Mouse (Mus musculus) heart, embryonic 11.5 days (tissue): ENCODE data around the gene Mindy1. TPM values are rescaled to one million over a fixed set of nuclear protein-coding genes. Genes with fewer than 3 reads are reported as not detected.

Experiments used
- ATAC-seq: fragments of 200-750 bp; cut with Nextera tagmentation; replicated peaks from 2 replicates; pipeline ENCODE4 v1.8.0; 2017; ENCODE audit warnings: moderate library complexity; ENCODE audit not compliant: insufficient number of reproducible peaks, low FRiP score, low TSS enrichment
- H3K27ac ChIP-seq: fragments of 300-500 bp; sonication (generic); 2 replicates; pipeline ENCODE4 v1.5.1; 2014; ENCODE audit warnings: mild to moderate bottlenecking, low read depth, low read length
- H3K27me3 ChIP-seq: fragments of 300-500 bp; sonication (generic); 2 replicates; pipeline ENCODE4 v1.6.1; 2014; ENCODE audit warnings: mild to moderate bottlenecking, low read length, mixed read lengths; ENCODE audit not compliant: control insufficient read depth, insufficient read depth
- H3K36me3 ChIP-seq: fragments of 300-500 bp; sonication (generic); 2 replicates; pipeline ENCODE4 v1.6.1; 2014; ENCODE audit warnings: mild to moderate bottlenecking, low read length, moderate library complexity, mixed read lengths; ENCODE audit not compliant: control insufficient read depth, insufficient read depth
- H3K4me1 ChIP-seq: fragments of 300-500 bp; sonication (generic); 2 replicates; pipeline ENCODE4 v1.6.1; 2014; ENCODE audit warnings: low read length; ENCODE audit not compliant: control insufficient read depth, insufficient read depth
- H3K4me2 ChIP-seq: fragments of 300-500 bp; sonication (generic); 2 replicates; pipeline ENCODE4 v1.6.1; 2014; ENCODE audit warnings: mild to moderate bottlenecking, moderate library complexity
- H3K4me3 ChIP-seq: fragments of 300-500 bp; sonication (generic); 2 replicates; pipeline ENCODE4 v1.5.1; 2014; ENCODE audit warnings: low read depth, low read length
- H3K9ac ChIP-seq: fragments of 300-500 bp; sonication (generic); 2 replicates; pipeline ENCODE4 v1.6.1; 2014; ENCODE audit warnings: mild to moderate bottlenecking, low read depth, low read length, moderate library complexity
- H3K9me3 ChIP-seq: fragments of 300-500 bp; sonication (generic); replicated peaks from 2 replicates; pipeline ENCODE4 v1.6.1; 2016; ENCODE audit warnings: low read length; ENCODE audit not compliant: control insufficient read depth
- WGBS: fragments of 180-500 bp; shearing (Covaris S2); extraction: QIAGEN DNeasy Blood & Tissue Kit; methylation state at CpG from one replicate; pipeline ENCODE4 v1.1.7; 2014; ENCODE audit not compliant: insufficient replicate concordance; 5-methylcytosine and 5-hydroxymethylcytosine counted together
- polyA plus RNA-seq: library from polyadenylated mRNA; unstranded; fragments of >200 nt; fragmentation: Nextera tagmentation; extraction: Ambion mirVana; gene quantifications from 2 replicates; pipeline ENCODE4 v1.2.1, GENCODE M21; 2014

Gene Mindy1
- polyA plus RNA-seq, 1 experiment from 2014 or later = 24.3 TPM

- Histone ChIP-seq H3K4me2 (no peak overlapping the region), H3K36me3 (peaks cover 12% of the 10 kb centered on the region), H3K9me3 (no peaks in the 10 kb centered on the region), H3K27me3 (no peaks in the 10 kb centered on the region), H3K4me1 (no peaks in the 10 kb centered on the region), H3K9ac (no peak overlapping the region), H3K27ac (no peak overlapping the region), H3K4me3 (no peak overlapping the region)
- 74% methylated on average over 11 of the region's 11 CpGs for WGBS
- ATAC-seq = no peak
Observed at GRCm38 (mm10) chr3:95293537-95293936, 12.4 kb downstream of the Mindy1 start.

DNA sequence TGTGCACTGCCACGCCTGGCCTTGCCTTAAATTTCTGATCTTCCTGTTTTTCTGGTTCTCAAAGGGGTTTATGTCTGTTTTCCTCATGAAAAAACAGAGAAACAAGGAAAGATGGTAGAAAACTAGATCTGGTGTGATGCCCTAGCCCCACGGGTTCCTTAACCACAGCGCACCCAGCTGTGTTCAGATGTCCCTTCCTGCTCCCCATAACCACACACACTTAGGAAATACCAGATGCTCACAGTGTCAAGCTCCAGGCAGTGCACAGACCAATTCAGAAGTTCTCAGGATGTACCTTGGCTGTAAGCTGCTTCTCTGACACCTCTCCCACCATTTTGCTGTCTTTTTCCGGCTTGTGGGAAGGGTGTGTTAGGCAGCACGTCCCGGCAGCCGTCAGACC is 13.2 kb downstream of the Mindy1 start:
- no peak for ATAC-seq
- H3K27me3 ChIP-seq = no peaks in the 10 kb centered on the region
- peaks cover 10% of the 10 kb centered on the region for H3K36me3 ChIP-seq
- H3K9me3 ChIP-seq = no peaks in the 10 kb centered on the region
- 83% methylated on average over 7 of the region's 7 CpGs for WGBS
- no peak overlapping the region for H3K4me2 ChIP-seq
- H3K9ac ChIP-seq = no peak overlapping the region
- no peaks in the 10 kb centered on the region for H3K4me1 ChIP-seq
- H3K27ac ChIP-seq = no peak overlapping the region
- no peak overlapping the region for H3K4me3 ChIP-seq

- Histone ChIP-seq H3K4me3 (no peak overlapping the region), H3K9me3 (no peaks in the 10 kb centered on the region), H3K4me2 (no peak overlapping the region), H3K4me1 (no peaks in the 10 kb centered on the region), H3K27me3 (no peaks in the 10 kb centered on the region), H3K27ac (no peak overlapping the region), H3K36me3 (peaks cover 9% of the 10 kb centered on the region), H3K9ac (no peak overlapping the region)
- 78% methylated on average over 5 of the region's 5 CpGs for WGBS
- ATAC-seq = no peak
Observed at GRCm38 (mm10) chr3:95294718-95295117, 13.6 kb downstream of the Mindy1 start.

- H3K27ac ChIP-seq = no peak overlapping the region
- WGBS = 80% methylated on average over 11 of the region's 11 CpGs
Observed at GRCm38 (mm10) chr3:95295321-95296102, 14.4 kb downstream of the Mindy1 start.

GRCm38 (mm10) chr3:95296103-95296469 is 14.9 kb downstream of the Mindy1 start:
- Histone ChIP-seq H3K4me2 (0 out of 2 replicates have a peak overlapping the region, but pooled peaks have one; percentile 6), H3K36me3 (peaks cover 8% of the 10 kb centered on the region), H3K27ac (no peak overlapping the region), H3K4me1 (no peaks in the 10 kb centered on the region), H3K27me3 (no peaks in the 10 kb centered on the region), H3K9me3 (no peaks in the 10 kb centered on the region), H3K4me3 (no peak overlapping the region), H3K9ac (no peak overlapping the region)
- ATAC-seq = no peak
- WGBS = 13% methylated on average over 5 of the region's 5 CpGs

More at GRCm38 (mm10) chr3:95295321-95296102, 14.4 kb downstream of the Mindy1 start:
- Histone ChIP-seq H3K4me1 (no peaks in the 10 kb centered on the region), H3K4me2 (0 out of 2 replicates have a peak overlapping the region, but pooled peaks have one; percentile 6), H3K36me3 (peaks cover 8% of the 10 kb centered on the region), H3K4me3 (no peak overlapping the region), H3K9ac (no peak overlapping the region), H3K9me3 (no peaks in the 10 kb centered on the region), H3K27me3 (no peaks in the 10 kb centered on the region)
- ATAC-seq = no peak

GRCm38 (mm10) chr3:95298018-95298417 is 16.9 kb downstream of the Mindy1 start:
- ATAC-seq = no peak
- Histone ChIP-seq H3K36me3 (peaks cover 5% of the 10 kb centered on the region), H3K9ac (no peak overlapping the region), H3K27ac (no peak overlapping the region), H3K4me1 (no peaks in the 10 kb centered on the region), H3K9me3 (no peaks in the 10 kb centered on the region), H3K27me3 (no peaks in the 10 kb centered on the region), H3K4me2 (no peak overlapping the region), H3K4me3 (no peak overlapping the region)
- WGBS = 61% methylated on average over 7 of the region's 7 CpGs

- ATAC-seq = no peak
- no peak overlapping the region for H3K4me3 ChIP-seq
- H3K36me3 ChIP-seq = no peaks in the 10 kb centered on the region
- H3K9me3 ChIP-seq = no peaks in the 10 kb centered on the region
- WGBS = 78% methylated on average over 3 of the region's 3 CpGs
- H3K4me2 ChIP-seq = no peak overlapping the region
- H3K9ac ChIP-seq = no peak overlapping the region
- no peaks in the 10 kb centered on the region for H3K27me3 ChIP-seq
- peaks cover 2% of the 10 kb centered on the region; the same call in 1 of the 2 replicates for H3K4me1 ChIP-seq
- no peak overlapping the region for H3K27ac ChIP-seq
Observed at GRCm38 (mm10) chr3:95301204-95301796, 20.2 kb downstream of the Mindy1 start.

DNA sequence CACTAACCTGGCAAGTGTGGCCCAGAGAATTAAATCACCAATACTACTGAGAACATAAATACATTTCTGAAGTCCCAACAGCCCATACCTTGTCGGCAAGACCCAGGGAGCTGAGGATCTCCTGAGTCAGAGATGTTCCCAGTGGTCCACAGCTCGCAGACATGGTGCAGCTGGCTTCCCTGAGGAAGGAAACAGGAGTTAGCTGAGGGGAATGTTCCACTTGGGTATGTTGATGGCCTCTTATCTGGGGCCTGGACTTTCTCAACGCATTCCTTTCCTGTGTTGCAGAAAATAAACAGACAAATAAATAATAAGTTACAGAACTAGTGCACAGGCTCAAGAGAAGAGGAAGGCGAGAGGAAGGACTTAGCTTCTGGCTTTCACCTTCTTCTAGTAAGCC is 25.1 kb downstream of the Mindy1 start:
- Histone ChIP-seq H3K9ac (no peak overlapping the region), H3K4me3 (no peak overlapping the region), H3K4me2 (no peak overlapping the region), H3K27ac (no peak overlapping the region), H3K9me3 (no peaks in the 10 kb centered on the region), H3K4me1 (peaks cover 11% of the 10 kb centered on the region; the same call in 1 of the 2 replicates), H3K27me3 (no peaks in the 10 kb centered on the region), H3K36me3 (no peaks in the 10 kb centered on the region)
- WGBS = 47% methylated on average over 4 of the region's 4 CpGs
- ATAC-seq = no peak
